Mouse (Mus musculus): ENCODE measurements around the gene Olfr159.

GRCm38 (mm10) chr4:43795296-43795695, 24.5 kb upstream of the Olfr159 start:
- TF ChIP-seq POLR2A (IDR thresholded peaks at IDR 0.05; ENCODE audit: borderline replicate concordance, control insufficient read depth, low read depth, low read length) (no peak), CTCF (IDR thresholded peaks at IDR 0.05; ENCODE audit: control insufficient read depth, insufficient read depth, low read length) (no peak)

Data from bone marrow, adult 2 months (tissue).